Mouse (Mus musculus): Measurements from ENCODE around the gene Ccr7. TPM values are rescaled to one million over a fixed set of nuclear protein-coding genes. Genes with fewer than 3 reads are reported as not detected.

Ccr7 gene
- total and polyA plus RNA-seq, 3 experiments: 203 to 306 (median 241) TPM

DNA sequence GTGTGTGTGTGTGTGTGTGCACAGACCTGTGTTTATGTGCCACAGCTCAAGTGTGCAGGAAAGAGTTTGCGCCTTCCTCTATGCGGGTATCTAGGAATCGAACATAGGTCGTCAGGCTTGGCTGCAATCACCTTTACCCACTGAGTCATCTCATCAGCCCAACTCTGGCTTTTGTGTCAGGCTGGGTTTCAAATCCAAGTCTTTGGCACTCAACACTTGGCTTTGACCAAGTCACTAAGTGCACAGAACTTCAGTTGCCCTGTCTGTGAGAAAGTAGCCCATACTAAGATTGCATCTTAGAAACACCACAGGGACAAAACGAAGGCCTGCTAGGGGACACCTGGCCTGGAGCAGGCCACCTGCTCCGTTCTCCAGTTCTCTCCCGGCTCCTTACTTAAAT lies 12.7 kb upstream of the Ccr7 start:
- peak overlapping the region; percentile 64 for H3K4me2 ChIP-seq (ENCODE audit: insufficient read depth, low read depth, poor library complexity, severe bottlenecking)
- H3K27me3 ChIP-seq (replicated peaks): no peaks in the 10 kb centered on the region
- in situ Hi-C loops (cut with MboI; ENCODE audit: low pct_ligation_motif_present, low pct_unique_long_range_greater_than_20kb, low sequenced_read_pairs) (no loop called here), dilution Hi-C loops (cut with MboI; ENCODE audit: extremely low pct_ligation_motif_present, extremely low pct_unique_long_range_greater_than_20kb, low sequenced_read_pairs) (no loop called here)
- TF ChIP-seq BHLHE40 (IDR thresholded peaks at IDR 0.05; ENCODE audit: low read depth, low read length): no peak
- TF ChIP-seq ELF1 (IDR thresholded peaks at IDR 0.05; ENCODE audit: low read depth, low read length): no peak
- no peak for TF ChIP-seq RCOR1 (conservative IDR thresholded peaks at IDR 0.05; ENCODE audit: low read depth, low read length)
- TF ChIP-seq SMC3 (IDR thresholded peaks at IDR 0.05; ENCODE audit: low read depth, low read length): 0 out of 2 replicates have a peak, but pooled peaks have one; percentile 2
- peak; percentile 71 for DNase-seq (ENCODE audit: extremely low read depth)
- peak overlapping the region; percentile 95 for H3K27ac ChIP-seq (ENCODE audit: insufficient read depth, low read depth)
- H3K9ac ChIP-seq (ENCODE audit: insufficient read depth, low read depth): peak overlapping the region; percentile 46; the same call in 1 of the 2 replicates
- peaks cover 5% of the 10 kb centered on the region for H3K9me3 ChIP-seq (replicated peaks; ENCODE audit: low read length)
- H3K36me3 ChIP-seq (replicated peaks in 1 of 2; ENCODE audit: control insufficient read depth in 1 of 2, insufficient read depth in 1 of 2, low read length in 1 of 2): peaks cover 5 to 8% of the 10 kb centered on the region in 2 experiments
- no peak overlapping the region for H3K4me3 ChIP-seq (replicated peaks in 1 of 3; ENCODE audit: low read depth in 2 of 3, low read length in 2 of 3, poor library complexity in 1 of 3)
- H3K79me2 ChIP-seq (replicated peaks; ENCODE audit: control insufficient read depth, extremely low read depth, insufficient read depth, poor library complexity, severe bottlenecking): no peaks in the 10 kb centered on the region
- H3K4me1 ChIP-seq (ENCODE audit: control insufficient read depth in 1 of 2, insufficient read depth in 2 of 2): peaks cover 32 to 91% of the 10 kb centered on the region in 2 experiments

DNA sequence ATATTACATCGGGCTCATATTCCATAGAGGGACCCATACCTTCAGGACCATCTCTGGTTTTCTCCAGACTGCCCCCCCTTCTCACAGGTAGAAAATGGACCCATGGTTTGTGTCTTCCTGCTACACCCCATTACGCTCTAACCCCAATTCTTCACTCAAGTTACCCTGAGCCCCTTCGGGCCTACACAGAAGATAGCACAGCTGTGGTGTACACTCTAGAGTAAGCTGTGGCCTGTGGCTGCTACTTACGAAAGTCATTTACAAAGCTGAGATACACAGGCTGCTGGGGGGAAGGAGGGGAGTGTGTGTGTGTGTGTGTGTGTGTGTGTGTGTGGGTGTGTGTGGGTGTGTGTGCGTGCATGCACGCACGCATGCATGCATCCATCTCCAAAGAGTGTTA lies 11.4 kb upstream of the Ccr7 start:
- TF ChIP-seq RAD21 (IDR thresholded peaks at IDR 0.05; ENCODE audit: low read depth, low read length): no peak
- TF ChIP-seq EP300 (IDR thresholded peaks at IDR 0.05; ENCODE audit: low read length): no peak
- no peak for TF ChIP-seq ZMIZ1 (IDR thresholded peaks at IDR 0.05; ENCODE audit: low read depth, low read length)
- no peak for TF ChIP-seq CHD1 (IDR thresholded peaks at IDR 0.05; ENCODE audit: low read depth, low read length)
- TF ChIP-seq MAFK (IDR thresholded peaks at IDR 0.05; ENCODE audit: insufficient replicate concordance, low read length): no peak
- no peak for TF ChIP-seq SIN3A (IDR thresholded peaks at IDR 0.05; ENCODE audit: low read length)
- no peak for TF ChIP-seq PAX5 (IDR thresholded peaks at IDR 0.05; ENCODE audit: low read length)
- TF ChIP-seq TCF12 (IDR thresholded peaks at IDR 0.05; ENCODE audit: low read depth, low read length): no peak
- TF ChIP-seq NRF1 (IDR thresholded peaks at IDR 0.05; ENCODE audit: low read depth, low read length): no peak
- DNase-seq (ENCODE audit: extremely low read depth): no peak
- peak overlapping the region; percentile 45; the same call in 1 of the 2 replicates for H3K27ac ChIP-seq (ENCODE audit: insufficient read depth, low read depth)
- H3K4me1 ChIP-seq (ENCODE audit: control insufficient read depth in 1 of 2, insufficient read depth in 2 of 2): peaks cover 41 to 95% of the 10 kb centered on the region in 2 experiments
- H3K79me2 ChIP-seq (replicated peaks; ENCODE audit: control insufficient read depth, extremely low read depth, insufficient read depth, poor library complexity, severe bottlenecking): no peaks in the 10 kb centered on the region
- dilution Hi-C loops (cut with MboI; ENCODE audit: extremely low pct_ligation_motif_present, extremely low pct_unique_long_range_greater_than_20kb, low sequenced_read_pairs): no loop called here
- no peak overlapping the region for H3K4me2 ChIP-seq (ENCODE audit: insufficient read depth, low read depth, poor library complexity, severe bottlenecking)
- in situ Hi-C loops (cut with MboI; ENCODE audit: low pct_ligation_motif_present, low pct_unique_long_range_greater_than_20kb, low sequenced_read_pairs): no loop called here
- H3K9me3 ChIP-seq (replicated peaks; ENCODE audit: low read length): no peaks in the 10 kb centered on the region
- H3K4me3 ChIP-seq (replicated peaks in 1 of 3; ENCODE audit: low read depth in 2 of 3, low read length in 2 of 3, poor library complexity in 1 of 3): peak overlapping the region in 1 of 3 experiments; percentile 21
- H3K9ac ChIP-seq (ENCODE audit: insufficient read depth, low read depth): no peak overlapping the region
- no peaks in the 10 kb centered on the region for H3K36me3 ChIP-seq (replicated peaks in 1 of 2; ENCODE audit: control insufficient read depth in 1 of 2, insufficient read depth in 1 of 2, low read length in 1 of 2)
- H3K27me3 ChIP-seq (replicated peaks): no peaks in the 10 kb centered on the region
